Mouse (Mus musculus) brain, embryonic 14.5 days (tissue): Measurements from ENCODE around the gene Stk4.
"Not testable (repeated sequence)": the region's sequence is repeated elsewhere in the genome, so short reads cannot be mapped to it uniquely, and the experiment has no call there.

Experiments used
- CTCF ChIP-seq: fragments of 200-500 bp; IDR thresholded peaks from 2 replicates; pipeline ENCODE4 v1.5.1; 2012; ENCODE audit warnings: inconsistent platforms, mild to moderate bottlenecking, moderate library complexity, borderline replicate concordance; ENCODE audit not compliant: insufficient read depth, insufficient read length; ENCODE audit errors: extremely low read depth
- POLR2A ChIP-seq: fragments of 200-500 bp; IDR thresholded peaks from 2 replicates; pipeline ENCODE4 v1.6.1; 2012; ENCODE audit warnings: mild to moderate bottlenecking, inconsistent platforms, borderline replicate concordance; ENCODE audit not compliant: poor library complexity, insufficient read depth, insufficient read length, severe bottlenecking; ENCODE audit errors: extremely low read depth

- not testable (repeated sequence) for TF ChIP-seq CTCF, POLR2A
Observed at GRCm38 (mm10) chr2:164071437-164071820, 1.3 kb downstream of the Stk4 start.
